Mouse (Mus musculus) left cerebral cortex, postnatal 4 days (tissue): Measurements from ENCODE around the gene Ap2a1. TPM values are rescaled to one million over a fixed set of nuclear protein-coding genes. Genes with fewer than 3 reads are reported as not detected.

Source experiments
- DNase-seq: peaks from one replicate; pipeline ENCODE4 v3.0.0-alpha.2; 2022
- intact Hi-C: fragments of 180-260 bp; cut with DNase I; formaldehyde crosslinking; loops from one replicate; pipeline ENCODE4 v1.15.1; 2025
- total RNA-seq, 2 experiments: library from RNA; stranded (reverse); gene quantifications; 2 replicates each; pipeline ENCODE4 v1.2.3; 2021

Ap2a1 gene
- total RNA-seq, 2 experiments from 2014 or later, result 232 to 258 TPM

- no peak for DNase-seq
- intact Hi-C loops, result no loop called here
Measured at GRCm38 (mm10) chr7:44867802-44868201, 61.5 kb downstream of the Ap2a1 start.

DNA sequence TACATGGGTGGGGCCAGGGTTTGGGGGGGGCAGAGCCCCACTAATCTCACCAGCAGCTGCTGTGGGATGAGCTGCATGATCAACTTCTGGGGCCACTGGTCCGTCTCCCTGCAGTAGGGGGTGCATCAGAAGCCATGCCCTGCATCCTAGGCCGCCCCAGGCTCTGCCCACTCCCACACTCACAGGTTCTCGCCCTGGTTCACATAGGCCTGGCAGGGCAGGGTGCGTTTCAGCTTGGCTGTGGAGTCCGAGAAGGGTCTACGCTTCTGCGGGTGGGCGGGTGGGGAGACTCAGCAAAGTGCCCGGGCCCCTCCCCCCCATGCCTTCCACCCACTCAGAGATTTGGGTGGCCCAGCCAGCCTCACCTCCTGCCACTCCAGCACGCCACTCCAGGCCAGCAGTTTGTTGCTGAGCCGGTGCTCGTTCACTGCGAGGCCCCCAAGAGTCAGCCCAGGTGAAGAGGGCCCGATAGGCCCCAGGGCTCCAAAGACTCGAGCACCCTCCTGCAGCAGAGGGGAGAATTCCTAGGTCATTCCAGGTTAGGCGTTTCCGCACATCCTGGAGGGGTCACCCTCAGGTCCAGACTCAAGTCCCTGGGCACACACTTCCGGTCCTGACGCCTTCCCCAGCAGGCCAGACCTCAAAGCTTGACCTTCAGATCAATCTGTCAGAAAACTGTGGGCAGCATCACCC lies 62.1 kb downstream of the Ap2a1 start:
- no peak for DNase-seq
- intact Hi-C loops, result no loop called here

GRCm38 (mm10) chr7:44866276-44867009 lies 62.9 kb downstream of the Ap2a1 start:
- intact Hi-C loops, result no loop called here

DNA sequence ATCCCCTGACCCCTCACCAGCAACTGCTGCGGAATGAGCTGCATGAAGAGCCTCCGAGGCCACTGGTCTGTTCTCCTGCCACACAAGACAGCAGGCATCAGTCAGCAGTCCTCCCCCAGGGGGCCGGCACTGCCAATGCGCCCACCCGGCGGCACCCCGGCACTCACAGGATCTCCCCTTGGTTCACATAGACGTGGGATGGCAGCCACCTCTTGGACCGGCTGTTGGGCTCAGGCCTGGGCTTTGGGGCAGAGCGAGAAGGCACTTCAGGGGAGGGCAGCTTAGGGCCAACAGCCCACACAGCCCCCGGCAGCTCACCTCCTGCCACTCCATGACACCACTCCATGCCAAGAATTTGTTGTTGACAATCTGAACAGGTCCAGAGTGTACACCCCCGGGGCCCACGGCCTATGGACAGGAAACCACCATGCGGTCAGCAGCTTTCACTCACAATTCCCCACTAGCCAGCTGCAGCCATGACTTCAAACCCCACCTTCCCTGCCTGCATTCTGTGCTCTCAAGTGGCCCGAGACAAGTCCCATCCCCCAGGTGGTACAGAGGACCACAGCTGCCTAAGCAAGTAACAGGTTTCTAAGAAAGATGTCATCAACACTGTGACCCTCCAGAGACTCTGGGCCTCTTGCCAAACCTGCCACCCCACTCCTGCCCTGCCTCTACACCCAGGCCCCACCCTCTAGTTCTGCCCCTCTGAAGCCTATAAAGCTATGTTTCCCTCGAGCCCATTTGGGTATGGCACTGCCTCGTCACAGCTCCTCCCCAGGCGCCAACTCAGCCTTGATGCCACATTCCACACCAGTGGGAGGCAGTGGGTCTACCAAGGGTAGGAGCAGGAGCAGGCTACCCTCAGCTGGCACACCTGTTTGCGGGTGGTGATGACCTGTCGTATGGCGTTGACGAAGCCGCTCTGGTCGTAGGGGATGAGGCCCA lies 64.4 kb downstream of the Ap2a1 start:
- no peak for DNase-seq
- intact Hi-C loops, result no loop called here

More at GRCm38 (mm10) chr7:44866276-44867009, 62.9 kb downstream of the Ap2a1 start:
- peak; percentile 49 for DNase-seq

- no peak for DNase-seq
- intact Hi-C loops, result no loop called here
Measured at GRCm38 (mm10) chr7:44863982-44864494, 65.3 kb downstream of the Ap2a1 start.

GRCm38 (mm10) chr7:44863210-44863609 lies 66.1 kb downstream of the Ap2a1 start:
- DNase-seq, result no peak
- intact Hi-C loops, result no loop called here

DNA sequence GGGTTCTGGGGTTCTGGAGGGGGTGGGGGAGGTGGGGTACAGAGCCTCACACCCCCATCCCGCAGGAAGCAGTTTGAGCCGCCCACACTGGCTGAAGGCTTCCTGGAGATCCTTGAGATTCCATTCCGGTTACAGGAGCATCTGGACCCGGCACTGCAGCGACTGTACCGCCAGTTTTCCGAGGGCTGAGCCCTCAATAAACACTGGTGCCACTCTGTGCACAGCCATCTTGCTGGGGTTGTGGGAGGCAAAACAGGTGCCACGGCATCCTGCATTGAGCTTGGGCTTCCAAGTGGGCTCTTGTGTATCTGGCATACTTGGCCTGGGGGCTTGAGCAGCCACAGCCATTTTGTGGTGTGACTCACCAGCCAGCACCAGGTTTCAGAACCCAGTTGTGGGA lies 66.9 kb downstream of the Ap2a1 start:
- no peak for DNase-seq
- intact Hi-C loops, result no loop called here

DNA sequence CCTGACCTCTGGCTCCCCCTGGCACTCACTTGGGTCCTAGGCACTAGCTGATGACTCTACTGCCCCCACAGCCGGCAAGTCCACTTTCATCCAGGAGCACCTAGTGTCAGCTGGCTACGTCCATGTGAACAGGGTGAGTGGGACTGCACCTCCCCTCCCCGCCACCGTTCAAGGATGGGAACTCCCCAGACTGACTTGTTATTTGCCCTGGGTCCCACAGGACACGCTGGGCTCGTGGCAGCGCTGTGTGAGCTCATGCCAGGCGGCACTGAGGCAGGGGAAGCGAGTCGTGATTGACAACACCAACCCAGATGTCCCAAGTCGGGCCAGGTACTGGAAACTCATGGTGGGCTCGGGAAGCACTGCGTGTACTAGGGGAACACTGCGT lies 67.9 kb downstream of the Ap2a1 start:
- DNase-seq, result peak; percentile 32
- intact Hi-C loops, result no loop called here

DNA sequence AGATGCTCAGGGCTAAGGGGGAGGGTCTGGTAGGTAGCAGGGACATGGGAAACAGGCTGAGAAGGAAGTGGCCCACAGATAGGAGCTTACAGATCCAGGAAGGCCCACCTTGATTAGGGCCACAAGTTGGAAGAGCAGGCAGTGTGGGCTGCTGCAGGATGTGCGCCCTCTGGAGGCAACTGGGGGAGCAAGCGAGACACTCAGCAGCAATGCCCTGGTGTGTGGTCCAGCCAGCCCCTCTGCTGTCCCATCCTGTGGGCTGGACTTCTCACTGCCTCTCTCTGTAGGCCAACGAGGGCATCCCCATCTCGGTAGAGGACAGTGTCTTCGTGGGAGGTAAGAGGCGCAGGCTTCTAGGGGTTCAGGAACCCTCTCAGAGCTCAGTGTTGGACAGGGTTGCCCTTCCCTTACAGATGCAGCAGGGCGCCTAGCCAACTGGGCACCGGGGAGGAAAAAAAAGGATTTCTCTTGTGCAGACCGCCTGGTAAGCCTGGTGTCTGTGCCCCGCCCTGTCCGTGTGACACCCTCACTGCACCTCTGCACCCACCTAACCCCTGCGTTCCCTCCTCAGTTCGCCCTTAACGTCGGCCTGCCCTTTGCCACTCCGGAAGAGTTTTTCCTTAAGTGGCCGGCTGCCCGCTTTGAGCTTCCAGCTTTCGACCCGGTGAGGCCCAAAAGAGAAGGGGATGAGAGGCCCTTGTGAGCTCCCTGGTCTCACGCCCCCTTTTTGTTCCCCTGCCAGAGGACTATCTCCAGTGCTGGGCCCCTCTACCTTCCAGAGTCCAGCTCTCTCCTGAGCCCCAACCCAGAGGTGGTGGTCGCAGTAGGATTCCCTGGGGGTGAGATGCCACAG lies 68.5 kb downstream of the Ap2a1 start:
- DNase-seq, result peak; percentile 86
- intact Hi-C loops, result no loop called here

DNA sequence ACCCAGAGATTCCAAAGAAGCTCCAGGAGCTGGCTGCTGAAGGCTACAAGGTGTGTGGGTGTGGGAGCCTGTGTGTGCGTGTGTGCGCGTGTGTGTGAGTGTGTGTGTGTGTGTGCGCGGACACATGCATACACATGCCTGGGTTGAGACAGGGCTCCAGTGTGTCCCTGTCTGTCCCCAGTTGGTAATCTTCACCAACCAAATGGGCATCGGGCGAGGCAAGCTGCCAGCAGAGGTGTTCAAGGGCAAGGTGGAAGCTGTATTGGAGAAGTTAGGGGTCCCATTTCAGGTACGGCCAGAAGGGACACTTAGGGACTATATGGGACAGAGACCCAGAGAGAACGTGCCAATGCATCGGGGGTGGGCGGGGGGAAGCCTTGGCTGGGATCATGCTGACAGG lies 69.4 kb downstream of the Ap2a1 start:
- DNase-seq, result no peak
- intact Hi-C loops, result no loop called here

DNA sequence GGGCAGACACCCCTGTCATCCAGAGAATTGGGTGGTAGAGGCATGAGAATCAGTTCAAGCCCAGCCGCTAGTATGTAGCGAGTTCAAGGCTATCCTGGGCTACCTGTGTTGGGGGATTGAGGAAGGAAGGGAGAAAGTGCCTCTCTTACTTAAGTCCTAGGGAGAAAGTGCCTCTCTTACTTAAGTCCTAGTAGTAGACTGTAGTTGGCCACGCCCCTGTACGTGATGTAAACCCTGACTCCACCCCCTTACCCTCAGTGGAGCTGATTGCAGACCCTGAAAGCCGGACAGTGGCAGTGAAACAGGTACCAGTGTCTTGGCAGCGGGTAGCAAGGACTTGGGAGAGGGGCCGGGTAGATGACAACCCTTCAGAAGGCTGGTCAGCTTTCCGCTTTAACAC lies 71.4 kb downstream of the Ap2a1 start:
- intact Hi-C loops, result no loop called here
- DNase-seq, result no peak

DNA sequence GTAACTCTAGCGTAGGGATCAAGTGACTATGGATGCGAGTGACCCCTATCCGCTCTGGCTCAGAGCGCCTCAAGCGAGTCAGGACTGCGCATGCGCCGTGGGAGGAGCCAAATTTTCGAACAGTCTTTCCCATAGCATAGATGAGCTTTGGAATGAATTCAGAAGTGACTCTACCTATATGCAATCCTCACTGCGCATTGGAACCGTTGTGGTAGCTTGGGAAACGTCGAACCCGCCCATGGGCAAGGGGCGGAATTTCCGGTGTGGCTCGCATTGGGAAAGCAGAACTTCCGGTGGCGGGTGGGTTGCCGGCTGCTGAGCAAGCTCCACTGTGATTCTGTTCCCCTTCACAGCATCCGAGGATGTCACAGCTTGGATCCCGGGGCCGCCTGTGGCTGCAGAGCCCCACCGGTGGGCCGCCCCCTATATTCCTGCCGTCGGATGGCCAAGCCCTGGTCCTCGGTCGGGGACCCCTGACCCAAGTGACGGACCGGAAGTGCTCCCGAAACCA lies 72.2 kb downstream of the Ap2a1 start, which contains the start of gene Pnkp:
TSS of gene Pnkp (plus strand) at position 98 of the 511 bp plus-strand sequence.
- intact Hi-C loops, result no loop called here
- peak; percentile 83 for DNase-seq

- DNase-seq, result no peak
- intact Hi-C loops, result no loop called here
Measured at GRCm38 (mm10) chr7:44856265-44856916, 72.9 kb downstream of the Ap2a1 start.

DNA sequence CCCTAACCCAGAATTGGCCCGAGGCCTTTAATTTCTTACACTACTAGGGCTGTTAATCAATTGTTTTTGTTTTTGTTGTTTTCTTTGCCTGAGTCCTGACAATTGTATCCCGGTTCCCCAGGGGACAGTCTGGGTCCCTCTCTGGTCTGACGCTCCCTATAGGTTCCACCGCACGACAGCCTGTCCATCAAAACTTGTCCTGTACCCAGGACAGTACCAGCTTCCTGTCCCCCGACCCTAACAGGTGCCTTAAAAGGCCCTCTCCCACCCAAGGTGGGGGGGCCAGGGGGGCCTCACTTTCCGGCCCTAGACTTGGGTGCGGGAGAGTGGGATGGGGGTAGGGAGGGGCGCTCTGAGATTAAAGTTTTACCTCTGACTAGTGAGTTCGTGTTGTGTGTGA lies 74.3 kb downstream of the Ap2a1 start:
- intact Hi-C loops, result no loop called here
- no peak for DNase-seq

DNA sequence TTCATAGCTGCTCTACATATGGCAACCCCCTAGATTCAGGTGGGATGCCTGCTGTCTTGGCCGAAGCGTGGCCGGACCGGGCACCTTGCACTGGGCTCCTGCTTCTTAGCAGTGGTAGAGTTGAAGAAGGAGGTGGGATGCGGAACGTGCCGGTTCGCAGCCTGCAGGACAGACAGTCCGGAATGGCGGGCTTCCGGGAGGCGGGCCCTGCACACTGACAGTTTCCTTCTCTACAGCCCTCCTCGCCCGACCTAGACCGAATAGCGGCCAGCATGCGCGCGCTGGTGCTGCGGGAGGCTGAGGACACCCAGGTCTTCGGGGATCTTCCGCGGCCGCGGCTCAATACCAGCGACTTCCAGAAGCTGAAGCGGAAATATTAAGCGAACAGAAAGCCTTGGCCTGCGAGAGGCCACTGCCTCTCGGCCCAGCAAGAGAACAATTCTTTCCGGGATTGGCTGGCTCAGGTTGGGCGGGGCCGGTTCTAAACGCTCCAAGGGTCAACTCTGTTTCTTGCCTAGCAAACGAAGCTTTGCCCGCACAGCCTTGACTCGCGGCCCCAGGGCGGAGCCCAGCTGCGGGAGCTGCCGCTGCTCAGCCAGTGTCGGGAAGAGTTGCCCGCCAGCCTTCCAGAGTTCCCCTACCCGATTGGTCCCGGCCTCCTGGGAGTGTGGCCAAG lies 74.8 kb downstream of the Ap2a1 start:
- DNase-seq, result peak; percentile 81
- intact Hi-C loops, result no loop called here

GRCm38 (mm10) chr7:44853596-44854355 lies 75.5 kb downstream of the Ap2a1 start:
- DNase-seq, result no peak
- intact Hi-C loops, result no loop called here

DNA sequence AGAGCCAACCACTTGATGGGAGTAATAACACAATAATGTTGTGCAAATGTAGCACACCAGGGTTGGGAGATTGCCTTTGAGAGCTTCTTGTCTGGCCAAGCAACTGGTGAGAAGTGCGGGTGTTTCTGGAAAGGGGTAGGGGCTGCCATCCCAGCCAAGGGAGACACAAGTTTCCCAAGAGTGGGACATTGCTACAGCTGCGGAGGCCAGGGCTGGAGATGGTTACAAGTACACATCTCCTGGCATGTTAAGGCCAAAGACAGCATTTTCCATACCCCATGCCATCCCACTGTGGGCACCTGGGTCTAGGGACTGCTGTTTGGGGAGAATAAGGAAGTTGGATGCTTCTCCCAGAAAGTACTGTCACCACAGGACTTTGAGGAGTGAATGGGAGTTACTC lies 76.2 kb downstream of the Ap2a1 start:
- intact Hi-C loops, result no loop called here
- DNase-seq, result no peak
